Mouse (Mus musculus) stomach, postnatal 0 days (tissue): ENCODE data around the gene Pdia2.

Experiments
- CTCF ChIP-seq: IDR thresholded peaks from 2 replicates; pipeline ENCODE4 v1.5.1; 2016; ENCODE audit warnings: antibody characterized with exemption, low read depth, mild to moderate bottlenecking, moderate library complexity
- EP300 ChIP-seq: optimal IDR thresholded peaks from 2 replicates; pipeline ENCODE3; 2016; ENCODE audit warnings: antibody characterized with exemption

- no peak for TF ChIP-seq CTCF
- no peak for TF ChIP-seq EP300
Observed at GRCm38 (mm10) chr17:26237667-26238066, 38.8 kb upstream of the Pdia2 start.
